Mouse (Mus musculus) lung, adult 2 months (tissue): ENCODE measurements around the gene Ston2.

Source experiments
- CTCF ChIP-seq: fragments of 200-500 bp; IDR thresholded peaks from 2 replicates; pipeline ENCODE4 v1.5.1; 2011; ENCODE audit warnings: mild to moderate bottlenecking, low read length, control low read depth; ENCODE audit not compliant: insufficient read depth
- POLR2A ChIP-seq: fragments of 200-500 bp; IDR thresholded peaks from 2 replicates; pipeline ENCODE4 v1.6.1; 2011; ENCODE audit warnings: low read depth, mild to moderate bottlenecking, control low read depth, low read length, borderline replicate concordance; ENCODE audit errors: extremely low read depth

DNA sequence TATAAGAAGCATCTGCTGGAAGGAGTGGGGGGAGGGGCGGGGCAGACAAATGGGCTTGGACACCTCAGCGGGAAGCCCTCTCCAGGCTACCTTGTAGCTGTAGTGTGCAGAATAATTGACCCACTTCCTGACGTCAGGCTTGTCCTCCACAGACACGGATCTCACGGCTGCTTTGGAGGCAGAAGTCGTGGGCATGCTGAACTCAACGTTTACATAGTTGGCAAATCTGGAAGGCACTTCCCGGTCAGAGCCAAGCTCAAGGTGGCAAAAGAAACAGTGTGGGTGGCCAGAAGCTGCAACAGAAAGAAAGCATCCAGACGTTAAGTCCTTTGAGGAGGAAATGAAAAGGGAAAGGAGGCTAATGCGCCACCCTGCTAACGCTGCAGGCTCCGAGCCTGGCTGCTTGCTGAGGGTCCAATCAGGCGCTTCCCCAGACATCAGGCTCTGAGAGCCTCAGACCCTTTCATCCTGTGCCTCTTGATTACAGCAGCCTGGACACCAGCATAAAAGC is 146.5 kb downstream of the Ston2 start:
- TF ChIP-seq POLR2A (no peak), CTCF (no peak)
